Mouse (Mus musculus): ENCODE data around the gene Ppp2r5c. TPM values are rescaled to one million over a fixed set of nuclear protein-coding genes. Genes with fewer than 3 reads are reported as not detected.

Ppp2r5c gene
- polyA plus RNA-seq, 1 experiment from 2014 or later, result 126 TPM

GRCm38 (mm10) chr12:110601241-110602218 is 154.6 kb downstream of the Ppp2r5c start, which contains the start of gene Dync1h1:
Gene Dync1h1, plus strand, starts transcription at chr12:110601452.
- H3K4me3 ChIP-seq (replicated peaks; ENCODE audit: low read depth, low read length), result peak within 1 kb of the TSS; percentile 85
- no peaks in the 10 kb centered on the region for H3K9me3 ChIP-seq (replicated peaks; ENCODE audit: low read length)
- DNase-seq (ENCODE audit: low spot score), result peak; percentile 93
- peaks cover 18% of the 10 kb centered on the region; the same call in 1 of the 2 replicates for H3K4me1 ChIP-seq (replicated peaks; ENCODE audit: insufficient read depth, low read length)
- no peaks in the 10 kb centered on the region for H3K27me3 ChIP-seq (ENCODE audit: insufficient read depth, low read length)
- peak within 1 kb of the TSS; percentile 95 for H3K27ac ChIP-seq
- H3K36me3 ChIP-seq (ENCODE audit: insufficient read depth, low read length), result 0 out of 2 replicates have a peak, but pooled peaks cover 3% of the 10 kb centered on the region
- TF ChIP-seq CTCF (IDR thresholded peaks at IDR 0.05; ENCODE audit: low read depth), result no peak
- peak within 1 kb of the TSS; percentile 94 for H3K9ac ChIP-seq (ENCODE audit: low read depth, low read length)
- under 1% methylated on average over 101 of the region's 105 CpGs for WGBS
- ATAC-seq (replicated peaks; ENCODE audit: low FRiP score, low read depth), result peak; percentile 88
- peak within 1 kb of the TSS; percentile 76 for H3K4me2 ChIP-seq (ENCODE audit: low read length)

- no peaks in the 10 kb centered on the region for H3K27me3 ChIP-seq (ENCODE audit: insufficient read depth, low read length)
- 0 out of 2 replicates have a peak, but pooled peaks cover 3% of the 10 kb centered on the region for H3K36me3 ChIP-seq (ENCODE audit: insufficient read depth, low read length)
- WGBS, result 85% methylated on average over 3 of the region's 3 CpGs
- ATAC-seq (replicated peaks; ENCODE audit: low FRiP score, low read depth) (no peak), DNase-seq (ENCODE audit: low spot score) (no peak)
- H3K4me2 ChIP-seq (ENCODE audit: low read length), result no peak overlapping the region
- H3K9ac ChIP-seq (ENCODE audit: low read depth, low read length), result no peak overlapping the region
- H3K9me3 ChIP-seq (replicated peaks; ENCODE audit: low read length), result no peaks in the 10 kb centered on the region
- no peak overlapping the region for H3K27ac ChIP-seq
- H3K4me1 ChIP-seq (replicated peaks; ENCODE audit: insufficient read depth, low read length), result peaks cover 13% of the 10 kb centered on the region; the same call in 1 of the 2 replicates
- H3K4me3 ChIP-seq (replicated peaks; ENCODE audit: low read depth, low read length), result no peak overlapping the region
- TF ChIP-seq CTCF (IDR thresholded peaks at IDR 0.05; ENCODE audit: low read depth), result no peak
Observed at GRCm38 (mm10) chr12:110606161-110606560, 159.2 kb downstream of the Ppp2r5c start.

GRCm38 (mm10) chr12:110606676-110607075 is 159.8 kb downstream of the Ppp2r5c start:
- no peak overlapping the region for H3K27ac ChIP-seq
- DNase-seq (ENCODE audit: low spot score) (no peak), ATAC-seq (replicated peaks; ENCODE audit: low FRiP score, low read depth) (no peak)
- no peak overlapping the region for H3K4me2 ChIP-seq (ENCODE audit: low read length)
- 0 out of 2 replicates have a peak, but pooled peaks cover 4% of the 10 kb centered on the region for H3K36me3 ChIP-seq (ENCODE audit: insufficient read depth, low read length)
- H3K9me3 ChIP-seq (replicated peaks; ENCODE audit: low read length), result no peaks in the 10 kb centered on the region
- H3K9ac ChIP-seq (ENCODE audit: low read depth, low read length), result no peak overlapping the region
- 89% methylated on average over 2 of the region's 2 CpGs for WGBS
- no peak for TF ChIP-seq CTCF (IDR thresholded peaks at IDR 0.05; ENCODE audit: low read depth)
- H3K27me3 ChIP-seq (ENCODE audit: insufficient read depth, low read length), result no peaks in the 10 kb centered on the region
- H3K4me1 ChIP-seq (replicated peaks; ENCODE audit: insufficient read depth, low read length), result peaks cover 13% of the 10 kb centered on the region; the same call in 1 of the 2 replicates
- H3K4me3 ChIP-seq (replicated peaks; ENCODE audit: low read depth, low read length), result no peak overlapping the region

- 43% methylated on average over 11 of the region's 11 CpGs for WGBS
- peak; percentile 65 for TF ChIP-seq CTCF (IDR thresholded peaks at IDR 0.05; ENCODE audit: low read depth)
- Histone ChIP-seq H3K36me3 (ENCODE audit: insufficient read depth, low read length) (peaks cover 18% of the 10 kb centered on the region; the same call in 1 of the 2 replicates), H3K4me3 (replicated peaks; ENCODE audit: low read depth, low read length) (no peak overlapping the region), H3K27ac (peak overlapping the region; percentile 71), H3K4me2 (ENCODE audit: low read length) (no peak overlapping the region), H3K9ac (ENCODE audit: low read depth, low read length) (no peak overlapping the region), H3K27me3 (ENCODE audit: insufficient read depth, low read length) (no peaks in the 10 kb centered on the region), H3K4me1 (replicated peaks; ENCODE audit: insufficient read depth, low read length) (0 out of 2 replicates have a peak, but pooled peaks cover under 1% of the 10 kb centered on the region), H3K9me3 (replicated peaks; ENCODE audit: low read length) (no peaks in the 10 kb centered on the region)
- peak; percentile 74 for DNase-seq (ENCODE audit: low spot score)
- peak; percentile 91 for ATAC-seq (replicated peaks; ENCODE audit: low FRiP score, low read depth)
Observed at GRCm38 (mm10) chr12:110608460-110609152, 161.7 kb downstream of the Ppp2r5c start.

- DNase-seq (ENCODE audit: low spot score), result no peak
- 79% methylated on average over 9 of the region's 9 CpGs for WGBS
- no peaks in the 10 kb centered on the region for H3K27me3 ChIP-seq (ENCODE audit: insufficient read depth, low read length)
- H3K9ac ChIP-seq (ENCODE audit: low read depth, low read length), result no peak overlapping the region
- ATAC-seq (replicated peaks; ENCODE audit: low FRiP score, low read depth), result no peak
- H3K4me1 ChIP-seq (replicated peaks; ENCODE audit: insufficient read depth, low read length), result no peaks in the 10 kb centered on the region
- peaks cover 23% of the 10 kb centered on the region for H3K36me3 ChIP-seq (ENCODE audit: insufficient read depth, low read length)
- H3K9me3 ChIP-seq (replicated peaks; ENCODE audit: low read length), result no peaks in the 10 kb centered on the region
- H3K27ac ChIP-seq, result peak overlapping the region; percentile 71
- no peak overlapping the region for H3K4me2 ChIP-seq (ENCODE audit: low read length)
- no peak overlapping the region for H3K4me3 ChIP-seq (replicated peaks; ENCODE audit: low read depth, low read length)
- TF ChIP-seq CTCF (IDR thresholded peaks at IDR 0.05; ENCODE audit: low read depth), result no peak
Observed at GRCm38 (mm10) chr12:110609153-110609497, 162.2 kb downstream of the Ppp2r5c start.

GRCm38 (mm10) chr12:110610713-110611112 is 163.8 kb downstream of the Ppp2r5c start:
- ATAC-seq (replicated peaks; ENCODE audit: low FRiP score, low read depth) (no peak), DNase-seq (ENCODE audit: low spot score) (no peak)
- Histone ChIP-seq H3K27me3 (ENCODE audit: insufficient read depth, low read length) (no peaks in the 10 kb centered on the region), H3K9me3 (replicated peaks; ENCODE audit: low read length) (no peaks in the 10 kb centered on the region), H3K27ac (no peak overlapping the region), H3K9ac (ENCODE audit: low read depth, low read length) (no peak overlapping the region), H3K36me3 (ENCODE audit: insufficient read depth, low read length) (peaks cover 31% of the 10 kb centered on the region), H3K4me2 (ENCODE audit: low read length) (no peak overlapping the region), H3K4me3 (replicated peaks; ENCODE audit: low read depth, low read length) (no peak overlapping the region), H3K4me1 (replicated peaks; ENCODE audit: insufficient read depth, low read length) (no peaks in the 10 kb centered on the region)
- no peak for TF ChIP-seq CTCF (IDR thresholded peaks at IDR 0.05; ENCODE audit: low read depth)
- WGBS, result 97% methylated on average over 2 of the region's 2 CpGs
